Mouse (Mus musculus) liver (tissue): Measurements from ENCODE around the gene Golgb1.
"Not testable (repeated sequence)": the region's sequence is repeated elsewhere in the genome, so short reads cannot be mapped to it uniquely, and the experiment has no call there.

Experiments
- DNase-seq: peaks from one replicate; pipeline ENCODE4 v3.0.0-alpha.2; 2020; ENCODE audit warnings: mixed read lengths

Gene Golgb1

GRCm38 (mm10) chr16:36874583-36875275 is at the start of gene Golgb1, which contains the start of gene Eaf2:
TSS of gene Golgb1 (plus strand) at chr16:36875140.
TSS of gene Eaf2 (minus strand) at chr16:36875003.
- peak; percentile 96 for DNase-seq

GRCm38 (mm10) chr16:36827611-36828053 is 47.3 kb upstream of the Golgb1 start:
- DNase-seq, result no peak

- DNase-seq, result peak; percentile 95
Observed at GRCm38 (mm10) chr16:36828054-36828786, 46.7 kb upstream of the Golgb1 start, which contains the start of gene Iqcb1. TSS of gene Iqcb1 (plus strand) at chr16:36828385.

- no peak for DNase-seq
Observed at GRCm38 (mm10) chr16:36828820-36829219, 46.1 kb upstream of the Golgb1 start.

- DNase-seq, result not testable (repeated sequence)
Observed at GRCm38 (mm10) chr16:36846894-36847293, 28.0 kb upstream of the Golgb1 start.

- DNase-seq, result no peak
Observed at GRCm38 (mm10) chr16:36851202-36851601, 23.7 kb upstream of the Golgb1 start.

GRCm38 (mm10) chr16:36863585-36863984 is 11.4 kb upstream of the Golgb1 start:
- DNase-seq, result no peak

GRCm38 (mm10) chr16:36869442-36869841 is 5.5 kb upstream of the Golgb1 start:
- DNase-seq, result no peak

GRCm38 (mm10) chr16:36875276-36875851 is 424 bp downstream of the Golgb1 start:
- DNase-seq, result no peak

GRCm38 (mm10) chr16:36877316-36877715 is 2.4 kb downstream of the Golgb1 start:
- DNase-seq, result peak; percentile 38

- no peak for DNase-seq
Observed at GRCm38 (mm10) chr16:36882737-36883343, 7.9 kb downstream of the Golgb1 start.

GRCm38 (mm10) chr16:36884881-36885280 is 9.9 kb downstream of the Golgb1 start:
- peak; percentile 76 for DNase-seq

- no peak for DNase-seq
Observed at GRCm38 (mm10) chr16:36885912-36886311, 11.0 kb downstream of the Golgb1 start.

GRCm38 (mm10) chr16:36887546-36887945 is 12.6 kb downstream of the Golgb1 start:
- no peak for DNase-seq

GRCm38 (mm10) chr16:36890559-36890958 is 15.6 kb downstream of the Golgb1 start:
- peak; percentile 83 for DNase-seq

GRCm38 (mm10) chr16:36891415-36891814 is 16.5 kb downstream of the Golgb1 start:
- DNase-seq, result peak; percentile 33

- DNase-seq, result peak; percentile 75
Observed at GRCm38 (mm10) chr16:36893317-36893716, 18.4 kb downstream of the Golgb1 start.

- no peak for DNase-seq
Observed at GRCm38 (mm10) chr16:36896712-36897111, 21.8 kb downstream of the Golgb1 start.

- no peak for DNase-seq
Observed at GRCm38 (mm10) chr16:36903156-36903555, 28.2 kb downstream of the Golgb1 start.

- DNase-seq, result no peak
Observed at GRCm38 (mm10) chr16:36911909-36912308, 37.0 kb downstream of the Golgb1 start.

GRCm38 (mm10) chr16:36912311-36912710 is 37.4 kb downstream of the Golgb1 start:
- no peak for DNase-seq

- DNase-seq, result no peak
Observed at GRCm38 (mm10) chr16:36914195-36914594, 39.3 kb downstream of the Golgb1 start.

GRCm38 (mm10) chr16:36918505-36918904 is 43.6 kb downstream of the Golgb1 start:
- DNase-seq, result no peak
